Mouse (Mus musculus) T-helper 17 cell (primary cell): Measurements from ENCODE around the gene Chst15.

Experiments
- in situ Hi-C, 2 experiments: fragments of 300-600 bp; cut with MboI, MseI; formaldehyde crosslinking; loops; 1 replicate in 1 of 2; 2 replicates in 1 of 2; pipeline ENCODE4 v1.15.1; 2025; ENCODE audit warnings: high pct_unique_total_duplicates in 2 of 2

The Chst15 gene

DNA sequence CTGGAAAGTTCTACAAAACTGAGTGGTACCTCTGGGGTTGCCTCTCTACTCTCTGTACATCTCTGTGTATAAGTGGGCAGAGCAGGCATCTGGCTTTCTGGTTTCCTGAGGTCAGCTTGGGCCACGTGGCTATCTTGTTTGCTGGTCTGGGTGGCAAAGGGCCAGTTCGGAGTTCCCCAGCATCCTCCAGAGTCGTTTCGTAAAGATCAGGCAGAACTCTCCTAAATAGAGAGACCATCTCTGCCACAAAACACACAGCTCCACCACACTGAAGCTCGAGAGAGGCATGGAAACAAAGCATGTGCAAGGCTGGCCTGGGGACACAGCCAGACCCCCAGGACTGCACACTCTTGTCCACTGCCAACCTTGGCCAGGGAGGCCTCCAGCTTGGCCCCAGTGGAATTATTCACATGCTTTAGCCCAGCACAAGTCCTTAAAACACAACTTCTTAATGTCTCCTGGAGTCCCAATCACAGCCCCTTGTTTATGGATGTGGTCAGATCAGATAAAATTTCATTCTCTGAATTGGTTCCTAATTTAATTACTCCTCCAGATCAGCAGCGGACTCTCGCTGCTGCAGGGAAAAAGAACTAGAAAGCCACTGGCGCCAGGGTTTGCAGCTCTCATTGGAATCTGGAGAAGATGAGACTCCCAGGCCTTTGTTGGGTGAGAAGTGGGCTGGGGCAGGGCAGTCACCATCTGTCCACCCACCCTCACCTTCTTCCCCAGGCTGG is 14.4 kb downstream of the Chst15 start:
- in situ Hi-C loops, result no loop called here

DNA sequence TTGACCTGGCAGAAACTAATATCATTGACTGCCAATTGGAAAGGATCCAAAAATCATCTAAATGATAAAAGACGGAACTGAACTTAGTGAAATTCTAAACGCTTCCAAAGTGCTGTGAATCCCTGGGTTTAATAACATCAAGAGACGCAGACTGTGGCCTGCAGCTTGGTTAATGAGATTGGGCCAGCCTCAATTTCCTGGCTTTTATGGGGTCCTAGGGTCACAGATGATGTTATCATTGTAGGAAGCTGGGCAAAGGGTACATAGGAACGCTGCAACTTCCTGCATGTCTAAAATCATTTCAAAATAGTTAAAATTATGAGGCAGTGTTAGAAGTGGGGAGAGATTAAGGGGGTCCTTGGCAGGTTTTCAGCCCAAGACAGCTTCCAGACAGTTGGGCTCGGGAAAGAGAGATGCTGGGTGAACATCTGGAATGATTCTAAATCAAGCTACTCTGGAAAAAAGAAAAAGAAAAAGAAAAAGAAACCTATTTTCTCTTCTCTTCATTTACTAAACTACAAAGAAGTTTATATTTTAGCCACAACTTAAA is 17.3 kb downstream of the Chst15 start:
- in situ Hi-C loops, result no loop called here

DNA sequence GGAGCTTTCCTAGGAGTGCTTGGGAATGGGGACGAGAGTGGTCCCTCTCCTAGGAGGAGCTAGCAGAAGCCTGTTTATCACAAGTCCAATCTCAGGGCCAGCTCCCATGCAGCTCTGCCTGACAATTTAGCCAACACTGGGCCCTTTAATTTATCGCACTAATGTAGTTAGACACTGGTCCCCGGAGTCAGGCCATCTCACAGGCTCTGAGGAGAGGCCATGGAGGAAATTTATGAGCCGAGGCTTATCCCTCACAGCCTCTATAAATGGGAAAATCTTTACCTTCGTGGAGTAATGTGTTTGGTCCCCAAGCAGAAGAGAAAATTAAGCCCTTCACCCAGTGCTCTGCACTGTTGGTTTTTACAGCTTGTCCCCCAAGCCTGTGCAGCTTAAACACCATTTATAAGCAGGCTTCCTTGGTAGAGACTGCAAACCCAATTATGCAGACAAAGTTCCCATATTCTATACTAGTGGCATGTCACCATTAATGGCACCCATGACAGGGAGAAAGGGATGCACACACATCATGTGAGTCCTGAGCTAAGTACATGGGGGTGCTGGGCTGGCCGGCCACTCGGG is 18.5 kb downstream of the Chst15 start:
- in situ Hi-C loops, result no loop called here

DNA sequence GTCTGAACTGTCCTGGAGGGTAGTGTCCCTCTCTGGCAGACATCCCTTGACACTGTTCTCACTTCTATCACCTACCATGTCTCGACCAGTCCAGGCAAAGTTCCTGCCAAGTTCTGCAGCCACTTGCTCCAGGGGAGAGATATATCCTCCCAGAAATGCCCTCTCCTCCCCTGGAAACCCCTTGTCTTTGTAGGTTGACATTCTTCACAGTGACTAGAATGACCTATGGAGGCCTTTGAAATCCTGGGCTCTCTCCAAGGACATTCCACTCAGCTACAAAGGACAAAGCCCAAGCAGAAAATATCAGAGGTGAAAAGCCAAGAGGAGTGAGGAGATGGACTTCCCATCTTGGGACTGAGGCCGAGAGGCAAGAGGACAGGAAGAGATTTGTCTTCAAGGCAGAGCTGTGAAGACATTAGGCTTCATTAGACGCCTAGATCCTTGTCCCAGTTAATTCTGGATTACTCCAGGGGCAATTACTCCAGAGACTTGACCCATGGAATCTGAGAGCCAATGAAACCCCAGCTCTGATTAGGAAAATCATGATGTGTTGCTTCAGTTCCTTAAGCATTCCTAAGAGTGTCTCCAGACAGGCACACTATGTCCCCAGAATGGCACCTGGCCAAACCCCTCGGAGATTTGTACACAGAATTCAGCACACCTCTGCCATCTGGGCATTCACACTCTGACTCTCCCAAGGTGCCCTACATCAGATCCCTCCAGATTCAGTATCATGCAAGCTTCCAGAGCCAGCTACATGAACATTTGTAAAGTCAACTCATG is 20.2 kb downstream of the Chst15 start:
- in situ Hi-C loops, result no loop called here

DNA sequence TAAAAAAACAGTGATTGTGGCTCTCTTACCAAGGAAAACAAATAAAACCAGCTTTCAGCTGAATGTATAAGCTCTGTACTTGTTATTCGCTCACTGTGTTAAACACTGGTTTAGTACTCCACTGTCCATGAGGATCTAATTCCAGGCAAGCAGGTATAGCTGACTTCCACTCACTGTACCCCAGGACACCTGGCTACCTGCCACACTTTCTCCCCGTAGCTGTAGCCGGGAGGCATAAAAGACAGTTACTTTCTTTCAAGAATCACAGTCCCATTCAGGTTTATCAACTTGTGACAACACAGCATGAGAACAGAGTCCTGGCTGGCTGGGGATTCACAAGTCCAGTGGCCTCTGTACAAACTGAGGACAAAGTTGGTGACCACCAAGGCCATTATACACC is 20.9 kb downstream of the Chst15 start:
- in situ Hi-C loops, result no loop called here

DNA sequence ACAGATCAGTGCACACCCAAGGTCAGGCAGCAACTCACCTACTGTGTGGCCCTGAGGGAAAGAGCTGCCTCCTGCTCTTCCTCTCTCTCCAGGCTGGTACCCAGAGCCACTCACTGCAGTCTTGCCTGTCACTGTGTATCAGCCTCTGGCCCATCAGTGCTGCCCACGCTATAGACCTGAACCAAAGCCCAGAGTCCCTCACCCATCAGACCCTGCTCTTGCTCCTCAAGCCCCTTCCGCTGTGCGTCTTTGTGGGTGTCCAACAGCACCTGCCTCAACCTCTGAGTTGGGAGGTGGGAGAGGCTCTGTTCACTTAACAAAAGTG is 29.7 kb downstream of the Chst15 start:
- in situ Hi-C loops, result no loop called here

DNA sequence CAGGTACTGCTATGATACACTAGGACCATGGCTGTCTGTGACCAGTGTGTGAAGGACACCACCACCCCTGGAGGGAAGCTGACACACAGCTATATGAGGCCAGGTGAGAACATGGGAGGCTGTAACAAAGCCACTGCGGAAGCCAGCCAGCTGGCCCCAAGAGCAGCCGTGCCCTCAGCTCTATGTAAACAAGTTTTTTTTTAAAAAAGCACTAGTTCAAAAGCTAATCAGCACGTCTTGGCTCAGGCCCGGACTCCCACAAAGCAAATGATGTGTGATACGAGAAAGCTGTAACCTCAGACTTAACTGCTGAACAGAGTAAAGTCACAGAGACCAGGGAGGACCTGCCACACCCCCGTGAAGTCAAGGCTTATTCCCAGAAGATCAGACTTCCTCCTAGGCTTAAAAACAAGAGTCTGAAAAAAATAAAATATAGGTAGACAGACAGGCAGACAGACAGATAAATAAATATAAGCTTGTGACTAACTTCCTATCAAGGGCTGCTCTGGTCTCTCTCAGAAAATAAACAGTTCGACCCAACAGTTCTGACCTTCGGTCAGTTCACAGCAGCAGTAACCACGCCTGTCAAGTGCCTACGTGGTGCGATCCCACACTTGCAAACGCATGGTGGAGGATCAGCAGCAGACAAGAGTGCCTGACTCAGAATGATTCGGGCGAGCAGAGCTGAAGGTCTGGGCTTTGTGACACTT is 30.2 kb downstream of the Chst15 start:
- in situ Hi-C loops, result no loop called here

DNA sequence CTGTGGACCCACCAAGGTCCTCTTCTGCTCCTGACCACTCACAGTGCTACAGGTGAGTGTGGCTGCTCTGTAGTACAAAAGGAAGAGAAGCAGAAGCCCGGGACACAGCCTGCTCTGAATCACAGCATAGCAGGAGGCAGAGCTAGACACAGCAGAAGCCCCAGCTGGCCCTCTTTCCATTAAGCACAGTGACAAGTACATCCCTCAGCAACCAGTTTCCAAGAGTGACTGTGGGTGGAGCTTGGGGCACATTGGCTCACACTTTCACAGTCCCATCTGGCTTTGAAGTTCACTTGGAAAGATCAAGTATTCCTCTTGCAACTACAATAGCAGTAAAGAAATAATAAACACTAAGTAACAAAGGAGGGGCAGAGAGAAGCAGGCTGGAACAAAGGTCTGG is 32.2 kb downstream of the Chst15 start:
- in situ Hi-C loops, result no loop called here

DNA sequence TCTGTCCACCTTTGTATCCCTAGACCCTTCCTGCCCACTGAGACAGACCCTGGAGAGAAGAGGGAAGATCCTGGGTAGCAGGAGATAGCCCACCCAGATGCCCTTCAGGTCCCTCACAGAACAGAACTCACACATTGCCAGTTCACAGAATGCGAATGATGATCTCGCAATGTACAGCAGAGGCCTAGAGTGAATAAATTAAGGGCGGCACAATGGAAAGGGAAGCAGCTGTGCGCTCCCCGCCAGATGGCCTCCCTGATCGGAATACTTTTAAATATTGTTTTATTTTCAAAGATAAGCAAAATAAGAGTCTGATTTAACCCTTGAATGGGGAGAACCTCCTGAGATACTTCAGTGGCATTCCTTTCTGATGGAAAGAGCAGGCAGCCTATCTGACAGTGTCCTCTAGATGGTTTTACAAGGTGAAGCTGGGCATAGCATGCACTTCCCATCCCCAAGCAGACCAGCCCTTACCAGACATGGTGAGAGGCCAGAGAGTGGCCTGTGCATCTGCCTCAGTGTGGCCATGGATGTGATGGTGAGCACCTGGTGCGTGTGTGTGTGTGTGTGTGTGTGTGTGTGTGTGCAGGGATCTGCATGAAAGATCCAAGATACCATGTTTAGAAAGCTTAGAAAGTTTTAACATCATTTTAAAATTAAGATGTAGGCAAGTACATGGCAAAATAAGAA is 32.8 kb downstream of the Chst15 start:
- in situ Hi-C loops, result no loop called here

DNA sequence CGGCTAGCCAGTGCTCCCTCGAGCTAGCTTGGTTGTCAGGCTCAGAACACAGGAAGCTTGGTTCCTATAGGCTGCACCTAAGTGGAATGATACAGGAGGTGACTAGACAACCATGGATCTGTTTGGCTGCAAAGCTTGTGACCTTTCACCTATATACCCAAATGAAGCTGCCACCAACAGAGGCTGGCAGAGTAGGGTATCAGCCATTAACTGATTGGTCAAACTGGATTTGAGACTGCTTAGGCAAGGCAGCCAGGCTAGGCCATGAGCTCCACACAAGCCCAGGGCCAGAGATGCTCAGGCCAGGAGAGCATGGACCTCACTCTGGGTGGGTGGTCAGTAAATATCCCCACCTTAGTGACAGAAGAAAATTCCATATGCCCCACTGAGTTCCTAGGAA is 34.5 kb downstream of the Chst15 start:
- in situ Hi-C loops, result no loop called here

DNA sequence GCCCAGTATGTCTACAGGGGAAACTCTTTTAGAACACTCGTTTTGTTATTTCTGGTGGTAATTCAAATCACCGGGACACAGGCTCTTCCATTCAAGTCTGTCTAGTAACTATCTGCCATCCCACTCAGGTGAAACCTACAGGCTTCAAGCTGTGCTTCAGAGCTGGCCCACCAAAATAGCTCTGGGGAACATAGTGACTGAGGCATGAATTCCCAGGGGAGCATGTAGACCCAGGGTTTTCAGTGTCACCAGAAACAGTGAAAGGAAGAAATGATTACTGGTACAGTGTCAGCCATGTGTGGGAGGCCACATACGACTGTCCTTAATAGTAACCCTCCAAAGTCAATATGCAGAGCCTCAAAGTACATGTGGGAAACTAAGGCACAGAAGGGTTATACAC is 34.9 kb downstream of the Chst15 start:
- in situ Hi-C loops, result no loop called here

DNA sequence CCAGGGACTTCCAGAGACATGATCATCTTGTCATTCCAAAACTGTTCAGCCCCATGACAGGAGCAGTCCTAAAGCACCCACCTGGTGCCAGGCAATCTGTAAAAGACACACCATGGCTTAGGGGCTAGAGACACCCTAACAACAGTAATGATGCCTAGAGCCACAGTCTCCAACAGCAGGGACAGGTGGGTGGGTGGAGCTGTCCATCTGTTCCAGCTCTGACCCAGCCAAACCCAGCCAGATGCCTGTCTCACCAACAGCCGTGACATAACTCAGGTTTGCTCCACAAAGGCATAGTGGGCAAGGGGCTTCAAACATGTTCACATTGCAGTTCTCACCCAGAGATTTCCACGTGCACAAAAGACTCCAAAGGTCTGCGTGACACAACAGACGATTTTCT is 35.3 kb downstream of the Chst15 start:
- in situ Hi-C loops, result no loop called here

DNA sequence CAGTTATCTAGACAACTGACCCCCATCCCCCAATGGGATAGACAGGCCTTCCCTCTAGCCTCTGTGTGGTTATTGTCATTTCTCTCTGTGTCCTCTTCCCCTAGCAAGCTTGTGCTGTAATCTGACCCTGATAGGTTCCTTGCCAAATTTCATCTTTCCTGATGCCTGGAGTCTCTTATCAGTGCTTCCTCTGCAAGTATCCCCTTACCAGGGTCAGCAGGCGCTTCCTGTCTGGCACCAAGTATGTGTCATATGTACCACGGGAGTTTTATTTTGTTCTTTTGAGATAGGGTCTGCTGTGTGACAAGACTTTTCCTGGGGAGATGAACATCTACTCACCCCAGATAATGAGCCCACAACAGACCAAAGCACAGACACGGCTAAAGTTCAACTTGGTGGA is 38.4 kb downstream of the Chst15 start:
- in situ Hi-C loops, result no loop called here

DNA sequence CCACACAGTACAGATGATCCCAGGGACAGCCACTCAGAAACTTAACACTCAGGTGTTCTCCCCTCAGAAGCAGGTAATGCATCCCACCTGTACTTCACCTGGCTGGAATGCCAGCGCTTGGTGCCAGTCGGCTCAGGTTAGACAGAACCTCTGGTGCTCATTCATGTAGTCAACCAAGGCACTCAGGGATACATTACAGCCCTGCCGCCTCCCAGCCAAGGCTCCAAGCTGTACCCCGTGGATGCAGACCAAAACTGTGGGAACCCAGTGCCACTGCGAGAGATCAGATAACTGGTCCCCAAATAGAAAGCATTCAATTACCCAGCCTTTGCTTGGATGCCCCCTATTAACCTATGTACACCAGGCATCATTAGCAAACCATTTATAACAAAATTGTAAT is 40.7 kb downstream of the Chst15 start:
- in situ Hi-C loops, result no loop called here

DNA sequence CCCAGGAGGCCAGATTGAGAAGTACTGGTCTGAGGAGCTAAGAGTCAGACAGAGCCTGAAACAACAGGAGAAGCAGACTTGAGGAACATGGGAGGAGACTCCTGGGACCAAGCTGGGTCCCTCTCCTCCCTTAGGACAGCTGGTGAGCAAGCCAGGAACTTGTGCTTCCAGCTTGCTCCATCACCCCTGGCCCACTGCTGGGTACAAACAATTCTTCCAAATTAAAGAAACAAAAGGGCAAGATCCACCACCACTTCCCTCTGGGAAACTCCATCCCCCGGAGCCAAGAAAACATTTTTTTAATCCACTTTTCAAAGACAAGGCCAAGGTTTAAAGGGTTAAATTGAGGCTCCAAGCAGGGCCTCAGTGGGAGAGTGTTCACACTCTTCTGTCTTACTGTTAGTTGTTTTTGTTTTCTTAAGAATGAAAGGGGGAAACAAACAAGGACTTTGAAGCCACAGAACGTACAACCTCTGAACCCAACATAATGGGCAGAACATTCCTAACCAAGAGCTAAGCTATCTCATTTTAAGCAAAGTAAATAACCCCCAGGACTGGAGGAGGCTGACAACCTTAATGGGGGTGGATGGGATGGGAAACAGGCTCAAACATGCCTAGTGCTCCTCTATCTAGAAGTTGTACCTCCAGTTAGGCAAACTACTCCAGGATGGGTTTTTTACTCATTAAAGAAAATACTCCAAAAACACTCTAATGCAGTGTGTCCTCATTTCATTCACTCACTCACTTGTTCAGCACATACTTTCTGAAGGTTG is 43.1 kb downstream of the Chst15 start:
- in situ Hi-C loops, result no loop called here

DNA sequence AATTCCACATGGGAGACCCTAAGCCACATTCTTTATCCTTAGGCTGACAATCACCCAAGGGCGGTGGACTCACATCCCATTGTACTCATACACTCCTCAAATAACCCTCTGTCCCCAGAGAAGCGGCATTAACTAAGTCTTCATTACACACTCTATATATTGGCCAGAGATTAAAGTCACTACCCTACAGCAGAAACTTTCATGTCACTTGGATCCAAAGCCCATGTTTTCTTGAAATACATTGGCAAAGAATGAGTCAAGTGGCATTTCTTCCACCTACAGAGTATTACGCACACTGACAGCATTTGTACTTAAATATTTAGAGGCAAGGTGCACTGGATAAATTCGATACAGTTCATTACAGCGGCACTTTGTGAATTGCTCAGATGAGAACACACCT is 44.0 kb downstream of the Chst15 start:
- in situ Hi-C loops, result no loop called here

DNA sequence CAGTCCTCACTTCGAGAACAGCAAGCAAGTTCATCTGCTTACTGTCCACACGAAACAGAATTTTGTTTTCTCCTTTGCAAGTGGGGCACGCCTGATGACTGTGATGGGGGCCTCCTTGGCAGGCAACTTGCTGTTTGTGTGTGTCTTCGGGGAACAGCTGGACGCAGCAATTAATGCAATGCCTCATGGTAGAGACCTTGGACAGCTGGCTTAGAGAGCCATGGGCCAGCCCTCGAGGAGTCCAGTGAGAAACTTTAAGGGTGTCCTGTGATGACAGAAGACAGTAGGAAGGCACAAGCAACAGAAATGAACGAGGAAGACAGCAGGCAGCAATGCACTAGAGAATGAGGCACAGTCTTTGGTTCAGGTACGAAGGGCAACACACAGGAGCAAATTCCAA is 46.7 kb downstream of the Chst15 start:
- in situ Hi-C loops, result no loop called here

DNA sequence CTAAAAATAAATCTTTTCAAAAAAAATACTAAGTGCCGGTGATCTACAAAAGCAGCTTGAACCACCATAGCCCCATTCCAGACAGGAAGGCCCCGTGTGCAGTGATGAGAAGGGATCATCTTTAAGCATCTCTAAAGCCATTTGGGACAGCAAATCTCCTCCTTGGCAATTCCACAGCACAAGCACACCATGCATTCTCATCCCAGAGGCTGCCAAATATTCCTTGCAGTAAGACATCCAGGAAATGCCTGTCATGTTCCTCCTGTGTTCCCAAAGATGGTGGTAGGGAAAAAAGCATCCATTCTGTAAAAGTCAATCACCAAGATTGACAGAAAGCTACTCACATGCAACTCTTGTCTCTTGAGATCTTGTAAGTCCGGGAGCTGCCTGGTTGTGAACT is 47.4 kb downstream of the Chst15 start:
- in situ Hi-C loops, result no loop called here

DNA sequence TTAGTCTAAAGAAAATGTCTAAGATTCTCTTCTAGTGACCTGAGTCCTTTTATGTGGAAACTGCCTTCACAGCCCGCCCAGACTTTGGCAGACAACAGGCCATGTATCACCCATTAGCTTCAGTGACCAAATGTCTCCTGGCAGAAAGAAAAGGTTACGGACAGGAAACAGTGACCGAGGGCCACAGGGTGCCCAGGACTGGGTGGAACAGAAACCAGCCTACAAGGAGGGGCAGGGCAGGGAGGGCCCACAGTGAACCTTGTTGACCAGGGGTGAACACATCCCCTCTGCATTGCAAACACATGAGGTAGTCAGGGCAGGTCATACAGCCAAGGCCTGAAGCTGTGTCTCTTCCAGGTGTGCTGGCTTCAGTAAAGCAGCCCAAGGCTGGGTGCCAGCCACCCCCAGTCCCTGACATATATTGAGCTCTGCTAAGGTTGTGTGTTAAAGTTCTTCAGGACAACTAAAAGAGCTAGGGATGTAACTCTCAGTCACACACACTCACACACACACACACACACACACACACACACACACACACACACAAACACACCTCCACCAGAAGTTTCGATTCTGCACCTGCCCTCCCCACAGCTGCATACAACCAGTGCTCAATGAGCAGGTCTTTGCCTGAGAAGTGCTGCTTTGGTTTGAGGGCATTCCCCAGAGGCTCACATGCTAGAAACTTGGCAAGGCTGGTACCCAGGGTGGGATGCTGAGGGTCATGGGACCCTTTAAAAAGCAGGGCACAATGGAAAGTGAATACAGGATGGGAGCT is 49.1 kb downstream of the Chst15 start:
- in situ Hi-C loops, result no loop called here

DNA sequence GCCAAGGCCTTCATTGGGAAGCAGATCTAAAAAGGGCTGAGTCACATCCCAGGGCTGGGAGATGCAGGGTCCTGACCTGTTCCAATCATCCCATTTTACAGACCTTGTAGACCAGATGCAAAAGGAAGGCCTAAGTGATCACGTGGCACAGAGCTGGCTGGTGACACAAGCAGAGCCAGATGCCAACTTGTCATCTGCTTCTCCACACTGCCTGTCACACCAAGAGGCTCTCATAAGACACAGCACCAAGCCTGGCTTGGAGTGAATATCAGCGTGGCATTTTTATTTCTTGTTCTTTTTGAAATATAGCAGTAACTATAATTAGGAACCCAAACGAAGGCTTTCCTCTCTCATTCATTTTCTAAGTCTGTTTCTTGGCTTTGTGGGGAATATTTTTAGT is 52.3 kb downstream of the Chst15 start:
- in situ Hi-C loops, result no loop called here
